Mouse (Mus musculus): ENCODE results near the gene Ilf3. TPM values are rescaled to one million over a fixed set of nuclear protein-coding genes. Genes with fewer than 3 reads are reported as not detected.

Ilf3 gene
- polyA plus RNA-seq, 2 experiments: 28.2 to 33.5 TPM

DNA sequence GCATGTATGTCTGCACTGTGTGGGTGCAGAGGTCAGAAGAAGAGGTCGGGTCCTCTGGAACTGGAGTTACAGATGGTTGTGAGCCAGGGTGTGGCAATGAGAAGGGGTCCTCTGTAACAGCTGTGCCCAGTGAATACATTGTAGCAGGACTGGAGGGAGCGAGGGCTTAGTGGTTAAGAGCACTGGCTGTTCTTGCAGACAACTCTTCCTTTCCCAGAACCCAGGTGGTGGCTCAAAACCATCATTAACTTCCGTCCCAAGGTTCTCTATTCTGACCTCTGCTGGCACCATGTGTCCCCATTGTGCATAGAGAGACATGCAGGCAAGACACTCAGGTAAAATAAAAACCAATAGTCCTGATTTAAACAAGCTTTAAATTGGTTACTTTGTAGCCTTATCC lies 40.1 kb upstream of the Ilf3 start:
- H3K9ac ChIP-seq (replicated peaks): no peak overlapping the region
- no peak overlapping the region for H3K4me3 ChIP-seq (ENCODE audit: insufficient read depth in 1 of 2, low read depth in 2 of 2, low read length in 2 of 2)
- H3K27ac ChIP-seq: no peak overlapping the region
- ATAC-seq (ENCODE audit: insufficient read depth): no peak
- H3K9me3 ChIP-seq (ENCODE audit: control insufficient read depth, low read length): no peaks in the 10 kb centered on the region
- TF ChIP-seq EP300 (IDR thresholded peaks at IDR 0.05; ENCODE audit: low read depth) (no peak), CTCF (IDR thresholded peaks at IDR 0.05; ENCODE audit: low read depth) (no peak)
- H3K4me1 ChIP-seq (replicated peaks; ENCODE audit: control insufficient read depth in 2 of 2, insufficient read depth in 2 of 2, low read length in 1 of 2): peaks cover 3 to 5% of the 10 kb centered on the region in 2 experiments; a peak in 3 of 4 replicates
- H3K4me2 ChIP-seq (ENCODE audit: low read depth): no peak overlapping the region
- no peak for DNase-seq (ENCODE audit: low read depth in 3 of 3, low spot score in 3 of 3)
- 23% methylated on average over 3 of the region's 3 CpGs for WGBS (ENCODE audit: insufficient replicate concordance)
- no peaks in the 10 kb centered on the region for H3K36me3 ChIP-seq (replicated peaks; ENCODE audit: control insufficient read depth, insufficient read depth, low read depth)
- no peaks in the 10 kb centered on the region for H3K27me3 ChIP-seq (ENCODE audit: control insufficient read depth, insufficient read depth, low read length)

DNA sequence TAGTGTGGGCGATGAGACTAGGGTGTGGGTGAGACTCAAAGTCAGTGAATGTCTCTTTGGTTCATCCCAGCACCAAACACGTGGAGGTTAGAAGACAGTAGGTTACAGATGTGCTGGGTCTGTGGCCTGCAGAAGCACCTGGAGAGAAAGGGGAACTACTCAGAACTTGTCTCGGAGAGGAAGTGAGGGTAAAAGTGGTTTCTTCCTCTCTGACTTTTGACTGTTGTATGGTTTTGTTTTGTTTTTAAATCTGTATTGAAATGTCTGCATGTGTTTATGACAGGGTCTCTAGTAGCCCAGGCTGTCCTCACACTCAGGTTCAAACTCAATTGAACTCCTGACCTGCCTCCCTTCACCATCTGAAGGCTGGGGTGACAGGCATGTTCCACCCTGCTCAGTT lies 39.6 kb upstream of the Ilf3 start:
- DNase-seq (ENCODE audit: low read depth in 3 of 3, low spot score in 3 of 3) (no peak), ATAC-seq (ENCODE audit: insufficient read depth) (no peak)
- H3K27me3 ChIP-seq (ENCODE audit: control insufficient read depth, insufficient read depth, low read length): no peaks in the 10 kb centered on the region
- H3K9me3 ChIP-seq (ENCODE audit: control insufficient read depth, low read length): no peaks in the 10 kb centered on the region
- no peak overlapping the region for H3K4me2 ChIP-seq (ENCODE audit: low read depth)
- 34% methylated on average over 3 of the region's 3 CpGs for WGBS (ENCODE audit: insufficient replicate concordance)
- H3K9ac ChIP-seq (replicated peaks): no peak overlapping the region
- H3K4me1 ChIP-seq (replicated peaks; ENCODE audit: control insufficient read depth in 2 of 2, insufficient read depth in 2 of 2, low read length in 1 of 2): peaks cover 3 to 7% of the 10 kb centered on the region in 2 experiments; a peak in 3 of 4 replicates
- no peak overlapping the region for H3K27ac ChIP-seq
- no peak for TF ChIP-seq CTCF (IDR thresholded peaks at IDR 0.05; ENCODE audit: low read depth)
- no peak for TF ChIP-seq EP300 (IDR thresholded peaks at IDR 0.05; ENCODE audit: low read depth)
- no peak overlapping the region for H3K4me3 ChIP-seq (ENCODE audit: insufficient read depth in 1 of 2, low read depth in 2 of 2, low read length in 2 of 2)
- H3K36me3 ChIP-seq (replicated peaks; ENCODE audit: control insufficient read depth, insufficient read depth, low read depth): no peaks in the 10 kb centered on the region

- H3K9me3 ChIP-seq (ENCODE audit: control insufficient read depth, low read length): no peaks in the 10 kb centered on the region
- TF ChIP-seq EP300 (IDR thresholded peaks at IDR 0.05; ENCODE audit: low read depth) (no peak), CTCF (IDR thresholded peaks at IDR 0.05; ENCODE audit: low read depth) (no peak)
- ATAC-seq (ENCODE audit: insufficient read depth) (no peak), DNase-seq (ENCODE audit: low read depth in 3 of 3, low spot score in 3 of 3) (no peak)
- H3K36me3 ChIP-seq (replicated peaks; ENCODE audit: control insufficient read depth, insufficient read depth, low read depth): no peaks in the 10 kb centered on the region
- H3K4me1 ChIP-seq (replicated peaks; ENCODE audit: control insufficient read depth in 2 of 2, insufficient read depth in 2 of 2, low read length in 1 of 2): peaks cover 0 to 7% of the 10 kb centered on the region in 2 experiments; a peak in 1 of 4 replicates
- WGBS (ENCODE audit: insufficient replicate concordance): 50% methylated on average over 3 of the region's 5 CpGs
- no peak overlapping the region for H3K4me2 ChIP-seq (ENCODE audit: low read depth)
- H3K4me3 ChIP-seq (ENCODE audit: insufficient read depth in 1 of 2, low read depth in 2 of 2, low read length in 2 of 2): no peak overlapping the region
- no peak overlapping the region for H3K27ac ChIP-seq
- no peaks in the 10 kb centered on the region for H3K27me3 ChIP-seq (ENCODE audit: control insufficient read depth, insufficient read depth, low read length)
- no peak overlapping the region for H3K9ac ChIP-seq (replicated peaks)
These were observed 38.6 kb upstream of the Ilf3 start for GRCm38 (mm10) chr9:21329041-21329440.

DNA sequence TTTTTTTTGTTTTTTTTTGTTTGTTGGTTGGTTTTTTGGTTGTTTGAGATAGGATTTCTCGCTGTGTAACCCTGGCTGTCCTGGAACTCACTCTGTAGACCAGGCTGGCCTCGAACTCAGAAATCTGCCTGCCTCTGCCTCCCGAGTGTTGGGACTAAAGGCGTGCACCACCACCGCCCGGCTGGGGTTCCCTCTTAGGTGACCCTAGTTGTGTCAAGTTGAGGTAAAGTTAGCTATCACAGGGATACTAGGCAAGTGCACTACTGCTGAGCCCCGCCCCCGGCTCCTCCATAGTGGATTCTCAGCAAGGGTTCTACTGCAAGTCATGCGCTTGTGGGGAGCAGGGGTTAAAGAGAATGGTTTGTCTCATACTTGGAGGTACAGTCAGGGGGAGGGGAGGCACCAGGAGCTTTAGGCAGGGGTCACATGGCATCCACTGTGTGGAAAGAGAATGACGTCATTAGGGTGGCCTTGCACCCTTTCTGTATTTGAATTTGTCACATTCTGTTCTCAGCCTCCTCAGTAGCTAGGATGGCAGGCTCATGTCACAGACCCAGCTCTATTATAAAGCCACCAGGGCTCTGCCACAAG lies 37.9 kb upstream of the Ilf3 start:
- peaks cover 0 to 7% of the 10 kb centered on the region in 2 experiments; a peak in 1 of 4 replicates for H3K4me1 ChIP-seq (replicated peaks; ENCODE audit: control insufficient read depth in 2 of 2, insufficient read depth in 2 of 2, low read length in 1 of 2)
- no peak overlapping the region for H3K9ac ChIP-seq (replicated peaks)
- no peak overlapping the region for H3K4me2 ChIP-seq (ENCODE audit: low read depth)
- ATAC-seq (ENCODE audit: insufficient read depth) (no peak), DNase-seq (ENCODE audit: low read depth in 3 of 3, low spot score in 3 of 3) (no peak)
- WGBS (ENCODE audit: insufficient replicate concordance): 79% methylated on average over 10 of the region's 10 CpGs
- H3K4me3 ChIP-seq (ENCODE audit: insufficient read depth in 1 of 2, low read depth in 2 of 2, low read length in 2 of 2): no peak overlapping the region
- no peaks in the 10 kb centered on the region for H3K9me3 ChIP-seq (ENCODE audit: control insufficient read depth, low read length)
- H3K36me3 ChIP-seq (replicated peaks; ENCODE audit: control insufficient read depth, insufficient read depth, low read depth): no peaks in the 10 kb centered on the region
- no peak overlapping the region for H3K27ac ChIP-seq
- no peaks in the 10 kb centered on the region for H3K27me3 ChIP-seq (ENCODE audit: control insufficient read depth, insufficient read depth, low read length)
- TF ChIP-seq CTCF (IDR thresholded peaks at IDR 0.05; ENCODE audit: low read depth) (no peak), EP300 (IDR thresholded peaks at IDR 0.05; ENCODE audit: low read depth) (no peak)

DNA sequence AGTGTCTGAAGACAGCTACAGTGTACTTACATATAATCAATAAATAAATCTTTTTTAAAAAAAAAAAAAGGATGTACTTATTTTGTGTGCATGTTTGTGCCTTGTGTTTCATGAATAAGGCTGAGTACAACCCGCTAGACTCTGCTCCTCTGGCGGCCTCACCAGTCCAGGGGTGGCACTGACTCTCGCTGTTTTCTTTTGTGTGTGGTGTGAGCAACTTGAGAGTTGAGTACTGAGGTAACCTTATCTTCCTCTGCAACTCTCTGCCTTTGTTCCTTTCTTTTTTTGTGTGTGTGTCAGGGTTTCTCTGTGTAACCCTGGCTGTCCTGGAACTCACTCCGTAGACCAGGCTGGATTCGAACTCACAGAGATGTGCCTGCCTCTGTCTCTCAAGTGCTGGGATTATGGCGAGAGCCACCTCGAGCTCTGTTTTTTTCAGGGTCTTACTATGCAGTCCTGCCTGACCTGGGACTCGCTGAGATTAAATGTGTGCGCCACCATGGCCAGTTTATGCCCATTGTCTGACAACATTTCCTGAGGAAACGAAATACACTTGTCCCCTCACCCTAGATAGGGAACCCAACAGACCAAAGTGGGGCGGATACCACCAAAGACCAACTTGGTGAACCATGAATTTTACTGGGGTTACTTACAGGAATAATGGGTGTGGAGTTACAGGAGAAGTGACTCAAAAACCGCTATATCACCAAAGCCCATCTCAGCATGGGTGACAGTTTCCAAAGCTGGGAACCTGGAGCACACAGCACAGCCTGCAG lies 36.1 kb upstream of the Ilf3 start:
- H3K4me3 ChIP-seq (ENCODE audit: insufficient read depth in 1 of 2, low read depth in 2 of 2, low read length in 2 of 2): no peak overlapping the region
- H3K27me3 ChIP-seq (ENCODE audit: control insufficient read depth, insufficient read depth, low read length): no peaks in the 10 kb centered on the region
- no peak for ATAC-seq (ENCODE audit: insufficient read depth)
- H3K9me3 ChIP-seq (ENCODE audit: control insufficient read depth, low read length): no peaks in the 10 kb centered on the region
- TF ChIP-seq EP300 (IDR thresholded peaks at IDR 0.05; ENCODE audit: low read depth) (no peak), CTCF (IDR thresholded peaks at IDR 0.05; ENCODE audit: low read depth) (no peak)
- 38% methylated on average over 12 of the region's 12 CpGs for WGBS (ENCODE audit: insufficient replicate concordance)
- H3K36me3 ChIP-seq (replicated peaks; ENCODE audit: control insufficient read depth, insufficient read depth, low read depth): no peaks in the 10 kb centered on the region
- H3K4me2 ChIP-seq (ENCODE audit: low read depth): no peak overlapping the region
- no peak for DNase-seq (ENCODE audit: low read depth in 3 of 3, low spot score in 3 of 3)
- peaks cover 0 to 7% of the 10 kb centered on the region in 2 experiments; a peak in 1 of 4 replicates for H3K4me1 ChIP-seq (replicated peaks; ENCODE audit: control insufficient read depth in 2 of 2, insufficient read depth in 2 of 2, low read length in 1 of 2)
- H3K9ac ChIP-seq (replicated peaks): no peak overlapping the region
- no peak overlapping the region for H3K27ac ChIP-seq

All from liver, embryonic 14.5 days (tissue).